Mouse (Mus musculus) C2C12 (cell line): ENCODE data around the gene Zfp978.
"Not testable (repeated sequence)": the region's sequence is repeated elsewhere in the genome, so short reads cannot be mapped to it uniquely, and the experiment has no call there.

Source experiments
- CEBPB ChIP-seq: IDR thresholded peaks from one replicate; pipeline ENCODE4 v1.6.1; 2011; ENCODE audit warnings: low read depth, mild to moderate bottlenecking, control low read depth, moderate library complexity
- CTCF ChIP-seq: IDR thresholded peaks from one replicate; pipeline ENCODE4 v1.5.1; 2011; ENCODE audit not compliant: control insufficient read depth, insufficient read depth, insufficient read length
- MAX ChIP-seq: IDR thresholded peaks from one replicate; pipeline ENCODE4 v1.6.1; 2011; ENCODE audit warnings: mild to moderate bottlenecking, control low read depth
- MYOD1 ChIP-seq: IDR thresholded peaks from one replicate; pipeline ENCODE4 v1.6.1; 2011; ENCODE audit warnings: low read depth; ENCODE audit not compliant: control insufficient read depth, insufficient read length
- MYOG ChIP-seq: IDR thresholded peaks from one replicate; pipeline ENCODE4 v1.6.1; 2011; ENCODE audit not compliant: control insufficient read depth, insufficient read length; ENCODE audit errors: extremely low read depth
- USF1 ChIP-seq: IDR thresholded peaks from one replicate; pipeline ENCODE4 v1.6.1; 2011; ENCODE audit warnings: low read depth, mild to moderate bottlenecking, control low read depth, moderate library complexity

- not testable (repeated sequence) for TF ChIP-seq MAX, CTCF, MYOD1, MYOG, USF1, CEBPB
Observed at GRCm38 (mm10) chr4:147397201-147397600, 36.1 kb downstream of the Zfp978 start.
